Mouse (Mus musculus) adrenal gland, postnatal 14 days (tissue): ENCODE data around the gene Mrgprh. TPM values are rescaled to one million over a fixed set of nuclear protein-coding genes. Genes with fewer than 3 reads are reported as not detected.

Experiments used
- DNase-seq: peaks from one replicate; pipeline ENCODE4 v3.0.0; 2021; ENCODE audit warnings: mixed read lengths
- microRNA-seq, 2 experiments: library from miRNA; unstranded; fragments of <30 nt; microRNA quantifications; one replicate each; pipeline ENCODE4 v1.2.0; 2021
- total RNA-seq: library from RNA; stranded (reverse); gene quantifications from 2 replicates; pipeline ENCODE4 v1.2.3, GENCODE M21; 2021

The Mrgprh gene
- total RNA-seq, 1 experiment from 2014 or later = 0.19 TPM

GRCm38 (mm10) chr17:12921073-12921472, 45.2 kb downstream of the Mrgprh start:
- no peak for DNase-seq

- DNase-seq = peak; percentile 27
These were observed 49.2 kb downstream of the Mrgprh start for GRCm38 (mm10) chr17:12925001-12925400.

GRCm38 (mm10) chr17:12925703-12926180, 49.9 kb downstream of the Mrgprh start:
- DNase-seq = no peak

Small RNA genes within 50 kb of the gene (microRNA-seq; reads per million reads assigned to microRNA genes)
- 0 reads per million in 2 experiments for gene Gm24085

Other genes starting within 250 kb of the Mrgprh start
- 1.2 and 18.3 TPM in 2 replicates for gene Slc22a1, start 200.2 kb upstream of the Mrgprh start, total RNA-seq
- gene Igf2r, start 106.4 kb upstream of the Mrgprh start, total RNA-seq = 65.2 and 75.4 TPM in 2 replicates
- gene Mas1, start 7.9 kb upstream of the Mrgprh start, total RNA-seq = not detected in 2 replicates
- 2.6 and 4.6 TPM in 2 replicates for gene Pnldc1, start 34.2 kb downstream of the Mrgprh start, total RNA-seq
- gene Tcp1, start 39.7 kb downstream of the Mrgprh start, total RNA-seq = 232 and 252 TPM in 2 replicates
- 84.1 and 86.9 TPM in 2 replicates for gene Mrpl18, start 40.3 kb downstream of the Mrgprh start, total RNA-seq
- 1.6 and 21.6 TPM in 2 replicates for gene Acat3, start 64.6 kb downstream of the Mrgprh start, total RNA-seq
- 90.9 and 102 TPM in 2 replicates for gene Acat2, start 84.7 kb downstream of the Mrgprh start, total RNA-seq
- gene Wtap, start 118.1 kb downstream of the Mrgprh start, total RNA-seq = 58.1 and 63.8 TPM in 2 replicates
- gene Sod2, start 130.8 kb downstream of the Mrgprh start, total RNA-seq = 674 and 682 TPM in 2 replicates
- gene Gpr31b, start 176.3 kb downstream of the Mrgprh start, total RNA-seq = not detected in 2 replicates
- 0.30 and 0.45 TPM in 2 replicates for gene Tcp10b, start 185.1 kb downstream of the Mrgprh start, total RNA-seq